Mouse (Mus musculus) cerebellum, adult 11 months (tissue): ENCODE measurements around the gene Cdk5r2.
"Not testable (repeated sequence)": the region's sequence is repeated elsewhere in the genome, so short reads cannot be mapped to it uniquely, and the experiment has no call there.

Experiments
- DNase-seq: peaks from one replicate; pipeline ENCODE4 v3.0.0; 2022

Cdk5r2 gene

GRCm38 (mm10) chr1:74854306-74855056, at the start of gene Cdk5r2:
Gene Cdk5r2 (plus strand): TSS chr1:74854934.
- peak; percentile 95 for DNase-seq

- DNase-seq = no peak
These were observed 49.3 kb upstream of the Cdk5r2 start for GRCm38 (mm10) chr1:74805340-74805835.

GRCm38 (mm10) chr1:74805843-74806242, 48.9 kb upstream of the Cdk5r2 start:
- no peak for DNase-seq

- no peak for DNase-seq
These were observed 48.1 kb upstream of the Cdk5r2 start for GRCm38 (mm10) chr1:74806360-74807311.

- DNase-seq = no peak
These were observed 47.1 kb upstream of the Cdk5r2 start for GRCm38 (mm10) chr1:74807551-74808071.

- peak; percentile 67 for DNase-seq
These were observed 46.7 kb upstream of the Cdk5r2 start for GRCm38 (mm10) chr1:74808078-74808477.

- DNase-seq = no peak
These were observed 45.7 kb upstream of the Cdk5r2 start for GRCm38 (mm10) chr1:74809007-74809406.

- no peak for DNase-seq
These were observed 39.6 kb upstream of the Cdk5r2 start for GRCm38 (mm10) chr1:74814931-74815647.

- not testable (repeated sequence) for DNase-seq
These were observed 38.8 kb upstream of the Cdk5r2 start for GRCm38 (mm10) chr1:74815965-74816364.

GRCm38 (mm10) chr1:74816612-74817199, 38.0 kb upstream of the Cdk5r2 start:
- peak; percentile 88 for DNase-seq

GRCm38 (mm10) chr1:74817219-74817618, 37.5 kb upstream of the Cdk5r2 start:
- no peak for DNase-seq

- DNase-seq = no peak
These were observed 36.2 kb upstream of the Cdk5r2 start for GRCm38 (mm10) chr1:74818509-74818908.

GRCm38 (mm10) chr1:74823598-74823997, 31.1 kb upstream of the Cdk5r2 start:
- DNase-seq = not testable (repeated sequence)

GRCm38 (mm10) chr1:74824518-74825302, 30.0 kb upstream of the Cdk5r2 start:
- no peak for DNase-seq

- DNase-seq = no peak
These were observed 24.7 kb upstream of the Cdk5r2 start for GRCm38 (mm10) chr1:74830061-74830460.

- no peak for DNase-seq
These were observed 21.5 kb upstream of the Cdk5r2 start for GRCm38 (mm10) chr1:74833255-74833654.

GRCm38 (mm10) chr1:74843090-74843489, 11.6 kb upstream of the Cdk5r2 start:
- DNase-seq = no peak

- no peak for DNase-seq
These were observed 8.4 kb upstream of the Cdk5r2 start for GRCm38 (mm10) chr1:74846341-74846740.

GRCm38 (mm10) chr1:74848946-74849345, 5.8 kb upstream of the Cdk5r2 start:
- no peak for DNase-seq

- DNase-seq = no peak
These were observed 4.5 kb upstream of the Cdk5r2 start for GRCm38 (mm10) chr1:74850251-74850650.
